Mouse (Mus musculus): ENCODE results near the gene D7Ertd443e.

- TF ChIP-seq TAL1 (IDR thresholded peaks at IDR 0.05; ENCODE audit: low read length) = no peak
- TF ChIP-seq GATA1 (IDR thresholded peaks at IDR 0.05; ENCODE audit: low read length) = no peak
Measured at GRCm38 (mm10) chr7:134236727-134237126, 148.7 kb downstream of the D7Ertd443e start.

Data from erythroblast, embryonic 14.5 days (primary cell).